Mouse (Mus musculus) lung, embryonic 16.5 days (tissue): ENCODE measurements around the gene Nol4l. TPM values are rescaled to one million over a fixed set of nuclear protein-coding genes. Genes with fewer than 3 reads are reported as not detected.
A peak's percentile ranks its signal among the peaks of the same experiment; 100 is the strongest.

Experiments
- ATAC-seq: fragments of 200-750 bp; cut with Nextera tagmentation; 2 replicates; pipeline ENCODE4 v1.8.0; 2017; ENCODE audit warnings: low read depth, mild to moderate bottlenecking, moderate library complexity
- H3K27ac ChIP-seq: fragments of 300-500 bp; sonication (generic); 2 replicates; pipeline ENCODE4 v1.5.1; 2014; ENCODE audit warnings: mild to moderate bottlenecking, control low read depth, low read length
- H3K27me3 ChIP-seq: fragments of 300-500 bp; sonication (generic); 2 replicates; pipeline ENCODE4 v1.6.1; 2014; ENCODE audit warnings: low read depth, low read length, mixed read lengths; ENCODE audit not compliant: control insufficient read depth, insufficient read depth
- H3K36me3 ChIP-seq: fragments of 300-500 bp; sonication (generic); 2 replicates; pipeline ENCODE4 v1.6.1; 2014; ENCODE audit warnings: low read length; ENCODE audit not compliant: control insufficient read depth, insufficient read depth
- H3K4me1 ChIP-seq: fragments of 300-500 bp; sonication (generic); replicated peaks from 2 replicates; pipeline ENCODE4 v1.6.1; 2014; ENCODE audit warnings: low read length, mixed read lengths; ENCODE audit not compliant: control insufficient read depth, insufficient read depth
- H3K4me2 ChIP-seq: fragments of 300-500 bp; sonication (generic); 2 replicates; pipeline ENCODE4 v1.6.1; 2014; ENCODE audit warnings: low read depth, low read length, control low read depth
- H3K4me3 ChIP-seq: fragments of 300-500 bp; sonication (generic); 2 replicates; pipeline ENCODE4 v1.5.1; 2014; ENCODE audit warnings: mild to moderate bottlenecking, low read length, control low read depth
- H3K9ac ChIP-seq: fragments of 300-500 bp; sonication (generic); 2 replicates; pipeline ENCODE4 v1.6.1; 2014; ENCODE audit warnings: low read length, control low read depth
- H3K9me3 ChIP-seq: fragments of 300-500 bp; sonication (generic); 2 replicates; pipeline ENCODE4 v1.6.1; 2016; ENCODE audit warnings: low read length; ENCODE audit not compliant: control insufficient read depth
- WGBS: fragments of 180-500 bp; shearing (Covaris S2); extraction: QIAGEN DNeasy Blood & Tissue Kit; methylation state at CpG from one replicate; pipeline ENCODE4 v1.1.7; 2014; 5-methylcytosine and 5-hydroxymethylcytosine counted together
- polyA plus RNA-seq: library from polyadenylated mRNA; unstranded; fragments of >200 nt; fragmentation: Nextera tagmentation; extraction: Ambion mirVana; gene quantifications from 2 replicates; pipeline ENCODE4 v1.2.1, GENCODE M21; 2015

Nol4l gene
- 8.9 and 9.9 TPM in 2 replicates for polyA plus RNA-seq

GRCm38 (mm10) chr2:153529931-153530766 lies at the start of gene Nol4l:
Gene Nol4l, minus strand, starts transcription at chr2:153529971.
- H3K27ac ChIP-seq = no peak within 1 kb of the TSS
- H3K9me3 ChIP-seq = no peaks in the 10 kb centered on the region; the same call in 1 of the 2 replicates
- WGBS = 2% methylated on average over 45 of the region's 86 CpGs
- peaks cover 18% of the 10 kb centered on the region for H3K4me1 ChIP-seq
- H3K4me3 ChIP-seq = peak within 1 kb of the TSS; percentile 61
- peak within 1 kb of the TSS; percentile 71 for H3K9ac ChIP-seq
- no peak for ATAC-seq
- no peaks in the 10 kb centered on the region for H3K36me3 ChIP-seq
- H3K27me3 ChIP-seq = peaks cover 16% of the 10 kb centered on the region
- peak within 1 kb of the TSS; percentile 100 for H3K4me2 ChIP-seq

- H3K27ac ChIP-seq = no peak overlapping the region
- no peak overlapping the region for H3K4me2 ChIP-seq
- no peaks in the 10 kb centered on the region for H3K27me3 ChIP-seq
- H3K4me1 ChIP-seq = no peaks in the 10 kb centered on the region
- H3K36me3 ChIP-seq = no peaks in the 10 kb centered on the region
- ATAC-seq = 0 out of 2 replicates have a peak, but pooled peaks have one; percentile 12
- H3K4me3 ChIP-seq = no peak overlapping the region
- 53% methylated on average over 4 of the region's 4 CpGs for WGBS
- no peaks in the 10 kb centered on the region for H3K9me3 ChIP-seq
- H3K9ac ChIP-seq = no peak overlapping the region
Observed at GRCm38 (mm10) chr2:153577122-153577521, 47.4 kb upstream of the Nol4l start.

- no peak overlapping the region for H3K9ac ChIP-seq
- ATAC-seq = no peak
- 45% methylated on average over 3 of the region's 3 CpGs for WGBS
- H3K9me3 ChIP-seq = no peaks in the 10 kb centered on the region
- no peaks in the 10 kb centered on the region for H3K36me3 ChIP-seq
- H3K4me1 ChIP-seq = no peaks in the 10 kb centered on the region
- H3K4me3 ChIP-seq = no peak overlapping the region
- H3K27ac ChIP-seq = no peak overlapping the region
- no peaks in the 10 kb centered on the region for H3K27me3 ChIP-seq
- no peak overlapping the region for H3K4me2 ChIP-seq
Observed at GRCm38 (mm10) chr2:153576150-153576549, 46.4 kb upstream of the Nol4l start.

GRCm38 (mm10) chr2:153575554-153575953 lies 45.8 kb upstream of the Nol4l start:
- no peak overlapping the region for H3K27ac ChIP-seq
- no peaks in the 10 kb centered on the region for H3K4me1 ChIP-seq
- no peaks in the 10 kb centered on the region for H3K36me3 ChIP-seq
- ATAC-seq = no peak
- H3K9me3 ChIP-seq = no peaks in the 10 kb centered on the region
- H3K27me3 ChIP-seq = no peaks in the 10 kb centered on the region
- WGBS = 41% methylated on average over 6 of the region's 6 CpGs
- no peak overlapping the region for H3K4me3 ChIP-seq
- no peak overlapping the region for H3K9ac ChIP-seq
- no peak overlapping the region for H3K4me2 ChIP-seq

GRCm38 (mm10) chr2:153573101-153573500 lies 43.3 kb upstream of the Nol4l start:
- no peaks in the 10 kb centered on the region for H3K9me3 ChIP-seq
- ATAC-seq = no peak
- no peak overlapping the region for H3K4me2 ChIP-seq
- WGBS = 83% methylated on average over 9 of the region's 9 CpGs
- H3K27ac ChIP-seq = no peak overlapping the region
- no peak overlapping the region for H3K9ac ChIP-seq
- no peaks in the 10 kb centered on the region for H3K27me3 ChIP-seq
- H3K36me3 ChIP-seq = no peaks in the 10 kb centered on the region
- H3K4me3 ChIP-seq = no peak overlapping the region
- no peaks in the 10 kb centered on the region for H3K4me1 ChIP-seq

GRCm38 (mm10) chr2:153568541-153568940 lies 38.8 kb upstream of the Nol4l start:
- H3K27me3 ChIP-seq = no peaks in the 10 kb centered on the region
- no peak overlapping the region for H3K27ac ChIP-seq
- H3K9me3 ChIP-seq = no peaks in the 10 kb centered on the region
- no peak for ATAC-seq
- H3K4me1 ChIP-seq = no peaks in the 10 kb centered on the region
- no peaks in the 10 kb centered on the region for H3K36me3 ChIP-seq
- 83% methylated on average over 6 of the region's 6 CpGs for WGBS
- H3K4me2 ChIP-seq = no peak overlapping the region
- no peak overlapping the region for H3K9ac ChIP-seq
- H3K4me3 ChIP-seq = no peak overlapping the region

- Histone ChIP-seq H3K4me1 (no peaks in the 10 kb centered on the region), H3K4me3 (no peak overlapping the region), H3K9ac (no peak overlapping the region), H3K27me3 (no peaks in the 10 kb centered on the region), H3K4me2 (no peak overlapping the region), H3K36me3 (no peaks in the 10 kb centered on the region), H3K27ac (no peak overlapping the region), H3K9me3 (no peaks in the 10 kb centered on the region)
- 51% methylated on average over 4 of the region's 4 CpGs for WGBS
- ATAC-seq = no peak
Observed at GRCm38 (mm10) chr2:153568013-153568412, 38.2 kb upstream of the Nol4l start.

GRCm38 (mm10) chr2:153564343-153564742 lies 34.6 kb upstream of the Nol4l start:
- H3K27me3 ChIP-seq = no peaks in the 10 kb centered on the region
- no peak overlapping the region for H3K4me2 ChIP-seq
- no peak overlapping the region for H3K27ac ChIP-seq
- H3K4me3 ChIP-seq = no peak overlapping the region
- 82% methylated on average over 3 of the region's 3 CpGs for WGBS
- no peaks in the 10 kb centered on the region for H3K36me3 ChIP-seq
- no peak overlapping the region for H3K9ac ChIP-seq
- H3K9me3 ChIP-seq = no peaks in the 10 kb centered on the region
- no peak for ATAC-seq
- H3K4me1 ChIP-seq = peaks cover 18% of the 10 kb centered on the region

- no peak overlapping the region for H3K9ac ChIP-seq
- H3K4me1 ChIP-seq = peaks cover 18% of the 10 kb centered on the region
- H3K27ac ChIP-seq = peak overlapping the region; percentile 61
- 23% methylated on average over 5 of the region's 5 CpGs for WGBS
- ATAC-seq = peak; percentile 39
- no peaks in the 10 kb centered on the region for H3K36me3 ChIP-seq
- peak overlapping the region; percentile 50 for H3K4me2 ChIP-seq
- no peaks in the 10 kb centered on the region for H3K27me3 ChIP-seq
- no peaks in the 10 kb centered on the region for H3K9me3 ChIP-seq
- H3K4me3 ChIP-seq = no peak overlapping the region
Observed at GRCm38 (mm10) chr2:153561564-153561963, 31.8 kb upstream of the Nol4l start.
